Mouse (Mus musculus) fibroblast of lung, adult 2 months (primary cell): ENCODE measurements around the gene Efcab6.
"Not testable (repeated sequence)": the region's sequence is repeated elsewhere in the genome, so short reads cannot be mapped to it uniquely, and the experiment has no call there.

Experiments
- DNase-seq: peaks from one replicate; pipeline ENCODE4 v3.0.0-alpha.2; 2011; ENCODE audit warnings: low read depth

The Efcab6 gene

GRCm38 (mm10) chr15:84065140-84065539, at the start of gene Efcab6:
Gene Efcab6, minus strand, starts transcription at chr15:84065379.
- no peak for DNase-seq

GRCm38 (mm10) chr15:84113873-84114272, 48.7 kb upstream of the Efcab6 start:
- no peak for DNase-seq

- DNase-seq: no peak
These were observed 43.7 kb upstream of the Efcab6 start for GRCm38 (mm10) chr15:84108899-84109298.

DNA sequence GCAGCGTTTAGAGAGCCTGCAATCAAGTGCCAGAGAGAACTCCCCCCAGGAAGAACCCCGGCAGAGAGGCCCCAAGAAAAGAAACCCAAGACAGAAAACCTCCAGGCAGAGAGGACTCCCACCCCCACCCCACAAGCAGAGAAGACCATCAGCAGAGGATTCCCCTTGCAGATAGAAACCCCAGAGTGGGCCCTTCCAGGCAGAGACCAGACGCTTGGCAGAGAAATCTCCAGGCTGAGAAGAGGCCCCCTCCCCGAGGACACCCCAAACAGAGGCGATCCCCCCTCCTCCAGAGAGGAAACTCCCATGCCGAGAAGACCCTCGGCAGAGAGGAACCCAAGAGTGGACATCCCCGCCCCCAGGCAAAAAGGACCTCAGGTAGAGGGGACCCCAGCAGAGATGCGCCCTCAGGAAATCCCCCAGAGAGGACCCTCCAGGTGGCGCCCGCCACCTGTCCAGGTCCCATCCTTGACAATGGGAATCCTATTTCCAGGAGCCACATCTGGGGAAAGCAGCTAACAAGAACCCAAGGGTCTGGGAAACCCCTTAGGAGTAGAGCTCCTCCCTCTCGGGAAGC, 40.8 kb upstream of the Efcab6 start:
- DNase-seq: no peak

- no peak for DNase-seq
These were observed 40.1 kb upstream of the Efcab6 start, which contains the start of gene Sult4a1 for GRCm38 (mm10) chr15:84105105-84105923. Gene Sult4a1, minus strand, starts transcription at chr15:84105754.

- no peak for DNase-seq
These were observed 39.4 kb upstream of the Efcab6 start for GRCm38 (mm10) chr15:84104626-84105025.

GRCm38 (mm10) chr15:84097536-84097935, 32.4 kb upstream of the Efcab6 start:
- DNase-seq: not testable (repeated sequence)

DNA sequence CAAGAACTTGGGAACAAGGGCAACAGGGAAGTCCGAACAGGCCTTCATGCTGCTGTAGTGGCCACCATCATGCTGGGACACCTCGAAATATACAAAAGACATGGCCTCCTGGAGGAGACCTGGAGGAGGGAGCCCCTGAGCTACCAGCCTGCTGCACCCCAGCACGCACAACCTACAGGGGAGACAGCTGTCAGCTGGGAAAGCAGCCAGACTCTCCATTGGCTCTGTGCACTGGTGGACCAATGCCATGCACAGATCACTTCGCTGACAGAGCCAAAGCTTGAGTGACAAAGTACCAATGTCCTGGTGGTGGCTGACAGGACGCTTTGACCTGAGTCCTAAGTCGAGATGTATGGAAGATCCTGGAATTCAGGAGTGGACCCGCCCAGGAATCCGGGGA, 30.9 kb upstream of the Efcab6 start:
- DNase-seq: no peak

DNA sequence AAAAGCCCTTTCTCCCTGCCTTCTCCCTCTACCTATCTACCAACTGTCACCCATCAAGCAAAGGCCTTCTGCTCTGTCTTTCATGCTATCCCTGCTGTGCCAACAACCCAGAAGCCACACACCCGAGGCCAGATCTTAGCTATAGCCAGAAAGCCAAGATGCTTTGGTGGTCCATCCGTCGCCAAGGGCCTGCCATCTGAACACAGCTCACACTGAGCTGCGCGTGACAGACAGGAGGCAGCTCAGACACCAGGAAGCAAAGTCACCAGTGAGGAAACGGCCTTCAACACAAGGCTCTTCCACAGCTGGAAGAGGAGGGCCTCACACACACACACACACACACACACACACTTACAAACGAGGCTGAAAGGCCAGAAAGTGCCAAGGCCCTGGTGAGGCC, 29.7 kb upstream of the Efcab6 start:
- DNase-seq: no peak

DNA sequence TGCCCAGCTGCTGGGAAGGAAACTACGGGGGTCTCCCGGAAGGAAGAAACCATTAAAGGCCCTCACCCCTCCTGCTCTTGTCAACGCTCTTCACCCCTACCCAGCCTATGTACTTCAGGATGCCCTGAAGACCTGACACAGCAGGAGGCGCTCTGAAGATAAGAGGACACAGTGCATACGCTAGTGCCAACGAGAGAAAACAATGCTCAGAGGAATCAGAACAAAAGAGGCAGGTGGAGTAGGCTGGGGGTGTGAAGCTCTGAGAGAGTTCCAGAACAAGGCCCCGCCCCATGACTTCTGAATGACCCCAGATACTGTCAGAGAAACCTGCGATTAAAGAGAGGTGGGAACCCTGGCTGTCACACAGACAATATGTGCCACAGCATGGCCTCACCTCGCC, 21.6 kb upstream of the Efcab6 start:
- DNase-seq: no peak

DNA sequence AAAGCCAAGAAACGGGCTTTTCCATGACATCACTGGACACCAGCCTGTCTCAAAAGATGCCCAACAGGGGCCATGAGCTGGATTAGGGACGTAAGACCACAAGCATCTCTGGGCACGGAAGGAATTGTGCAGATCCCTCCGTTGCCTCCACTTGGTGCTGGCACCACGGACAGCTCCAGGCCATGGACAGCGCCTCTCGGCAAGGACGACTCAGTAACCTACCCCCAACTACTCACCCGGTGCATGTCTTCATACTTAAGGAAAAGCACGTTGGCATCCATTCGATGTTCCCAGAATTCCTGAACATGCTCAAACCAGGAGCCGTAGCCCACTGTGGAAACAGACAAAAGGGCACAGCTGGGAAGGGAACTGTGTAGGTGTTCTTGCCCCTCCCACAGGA, 21.2 kb upstream of the Efcab6 start:
- DNase-seq: no peak

GRCm38 (mm10) chr15:84080069-84080468, 14.9 kb upstream of the Efcab6 start:
- DNase-seq: no peak

DNA sequence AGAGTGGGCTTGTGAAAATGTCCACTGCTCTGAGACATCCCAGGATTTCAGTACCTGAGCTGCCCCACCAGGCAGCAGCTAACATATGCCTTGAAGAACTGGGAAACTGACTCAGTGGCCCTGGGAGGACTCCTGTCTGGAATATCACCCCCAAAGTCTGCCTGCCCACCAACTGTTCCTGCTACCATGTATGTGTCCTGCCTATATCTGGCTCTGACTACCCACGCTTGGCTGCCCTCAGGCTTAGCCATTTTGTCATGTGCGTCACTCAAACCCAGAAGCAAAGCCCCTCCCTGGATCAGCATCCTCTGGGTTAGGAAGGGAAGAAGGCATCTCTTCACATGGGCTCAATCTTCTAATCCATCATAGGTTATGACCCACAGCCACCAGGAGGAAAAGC, 14.3 kb upstream of the Efcab6 start:
- DNase-seq: no peak

DNA sequence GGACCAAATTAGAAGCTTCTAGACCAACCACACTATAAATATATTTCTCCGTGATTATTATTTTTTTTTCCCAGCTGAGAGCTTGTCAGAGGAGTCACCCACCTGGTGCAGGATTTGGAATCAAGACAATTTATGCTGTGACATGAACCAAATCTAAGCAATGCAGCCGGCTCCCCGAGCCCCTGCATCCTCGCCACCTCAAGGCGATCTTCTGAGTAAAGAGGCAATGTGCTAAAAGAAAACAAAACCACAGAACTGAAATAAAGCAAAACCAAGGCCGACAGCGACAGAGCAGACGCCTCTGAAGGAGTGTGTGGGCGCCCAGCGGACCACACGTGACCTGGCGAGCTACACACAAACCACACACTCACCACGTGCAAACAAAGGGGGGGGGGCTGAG, 13.5 kb upstream of the Efcab6 start:
- DNase-seq: no peak

- DNase-seq: no peak
These were observed 12.0 kb upstream of the Efcab6 start for GRCm38 (mm10) chr15:84077151-84077550.

DNA sequence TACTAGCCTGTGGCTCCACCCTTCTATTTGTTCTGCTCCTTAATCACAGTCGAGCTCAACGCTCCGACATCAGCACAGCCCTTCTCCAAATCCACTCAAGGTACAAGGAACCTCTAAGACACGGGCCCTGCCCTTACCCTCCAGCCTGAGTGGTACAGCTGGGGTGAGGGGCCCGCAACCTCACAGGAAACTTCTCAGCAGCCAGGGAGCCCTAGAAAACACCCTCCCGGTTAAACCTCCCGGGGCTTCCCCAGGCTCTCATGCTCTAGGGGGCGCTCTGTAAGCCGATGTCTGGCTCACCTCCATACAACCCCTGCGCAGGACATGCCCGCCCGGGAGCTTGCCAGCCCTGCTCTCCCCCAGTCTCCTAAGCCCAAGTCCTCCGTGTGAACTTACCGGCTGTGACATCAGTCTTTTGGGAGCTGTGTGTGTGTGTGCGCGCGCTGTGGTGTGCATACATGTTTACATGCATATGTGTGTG, 9.6 kb upstream of the Efcab6 start:
- DNase-seq: no peak

GRCm38 (mm10) chr15:84073911-84074704, 8.9 kb upstream of the Efcab6 start:
- no peak for DNase-seq

DNA sequence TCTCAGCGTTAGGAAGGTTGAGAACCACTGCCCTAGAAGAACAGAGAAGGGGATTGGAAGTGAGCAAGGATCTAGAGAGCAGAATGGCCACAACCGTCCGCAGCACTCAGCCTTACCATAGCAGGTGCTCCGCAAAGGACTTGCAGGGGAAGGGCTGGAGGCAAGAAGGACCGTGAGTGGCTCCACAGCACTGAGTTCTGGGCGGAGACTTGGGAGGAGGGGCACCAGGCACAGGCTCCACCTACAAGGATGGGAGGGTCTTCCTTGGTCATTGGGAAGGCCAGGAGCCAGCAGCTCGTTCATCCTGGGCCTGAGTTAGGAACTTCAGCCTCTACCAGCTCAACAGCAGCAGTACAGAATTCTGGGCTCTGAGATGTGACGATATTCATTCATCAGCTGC, 7.9 kb upstream of the Efcab6 start:
- DNase-seq: no peak

- no peak for DNase-seq
These were observed 7.0 kb upstream of the Efcab6 start for GRCm38 (mm10) chr15:84072226-84072625.

DNA sequence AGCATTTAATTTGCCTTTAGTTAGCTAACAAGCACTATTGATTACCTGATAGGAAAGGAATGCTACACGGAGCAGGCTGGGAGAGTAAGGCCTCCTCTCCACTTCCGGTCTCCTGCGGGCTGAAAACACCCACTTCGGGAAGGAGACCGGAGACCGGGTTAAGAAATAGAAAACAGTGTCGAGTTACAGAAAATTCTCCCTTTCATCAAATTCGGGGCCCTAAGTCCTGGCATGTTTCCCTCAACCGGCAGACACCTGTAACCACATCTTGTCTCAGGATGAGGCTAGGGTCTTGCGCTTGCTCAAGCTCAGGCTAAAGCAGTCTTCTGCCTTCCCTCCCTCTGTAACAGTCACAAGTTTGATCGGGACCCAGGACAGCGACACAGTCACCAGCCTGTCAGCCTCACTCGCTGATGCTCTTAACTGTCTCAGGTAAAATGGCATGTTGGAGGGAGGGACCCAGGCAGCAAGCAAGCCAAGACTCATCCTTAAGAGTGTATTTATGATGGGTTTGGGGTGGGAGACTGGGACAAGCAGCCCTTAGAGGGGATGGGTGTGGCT, 5.0 kb upstream of the Efcab6 start:
- no peak for DNase-seq

GRCm38 (mm10) chr15:84069455-84070050, 4.4 kb upstream of the Efcab6 start:
- no peak for DNase-seq

DNA sequence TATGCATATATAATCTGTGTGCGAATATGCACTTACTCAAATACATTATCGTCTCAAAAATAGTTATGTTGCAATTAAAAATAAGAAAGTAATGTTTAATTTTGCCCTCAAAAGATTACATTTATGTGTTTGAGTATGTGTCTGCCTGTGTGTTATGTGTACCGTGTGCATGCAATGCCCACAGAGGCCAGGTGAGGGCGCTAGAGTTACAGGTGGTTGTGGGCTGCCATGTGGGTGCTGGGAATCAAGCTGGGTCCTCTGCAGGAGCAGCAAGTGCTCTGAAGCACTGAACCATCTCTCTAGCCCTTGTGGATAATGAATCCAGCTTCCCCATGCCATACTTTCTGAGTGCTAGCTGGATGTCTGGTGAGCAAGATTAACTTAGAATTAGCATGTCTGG, 522 bp upstream of the Efcab6 start:
- no peak for DNase-seq
